Mouse (Mus musculus) frontal cortex, adult (tissue): ENCODE measurements around the gene Prkcd.

Experiments used
- ATAC-seq: cut with Nextera tagmentation; 2 replicates; pipeline ENCODE4 v1.9.2; 2017; ENCODE audit warnings: mild to moderate bottlenecking, moderate library complexity, mixed read lengths; ENCODE audit not compliant: low TSS enrichment

Gene Prkcd

DNA sequence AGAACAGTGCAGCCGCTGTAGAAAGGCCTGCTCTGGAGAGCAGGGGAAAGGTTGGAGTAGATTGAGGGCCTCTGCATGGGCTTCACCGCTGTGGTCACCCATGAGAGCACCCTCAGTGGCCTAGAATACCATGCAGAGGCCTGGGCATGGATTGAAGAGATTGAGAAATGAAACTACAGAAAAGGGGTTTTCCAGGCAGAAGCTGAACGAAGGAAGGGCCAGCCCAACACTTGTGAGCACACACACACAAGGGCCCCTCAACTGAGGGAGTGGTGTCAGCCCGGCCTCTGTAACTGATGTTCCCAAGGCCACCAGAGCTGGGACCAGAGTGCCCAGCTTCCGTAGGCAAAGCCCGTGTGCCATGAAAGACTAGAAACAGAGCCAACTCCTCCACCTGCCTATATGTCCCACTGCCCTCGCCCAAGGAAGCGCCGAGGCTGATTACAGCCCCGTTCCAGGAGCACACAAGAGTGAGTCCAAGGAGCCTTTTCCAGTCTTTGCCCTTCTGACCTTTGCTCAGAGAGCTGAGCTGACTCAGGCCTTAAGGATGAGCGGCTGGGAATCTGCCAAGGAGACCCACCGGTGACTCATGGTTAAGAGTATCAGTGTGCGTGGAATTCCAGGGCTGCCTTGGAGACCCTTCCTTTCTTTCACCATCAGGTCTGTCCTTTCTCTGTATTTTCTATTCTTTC is 9.4 kb upstream of the Prkcd start:
- no peak for ATAC-seq

GRCm38 (mm10) chr14:30634418-30634817 is 8.4 kb upstream of the Prkcd start:
- no peak for ATAC-seq

GRCm38 (mm10) chr14:30633708-30634107 is 7.7 kb upstream of the Prkcd start:
- ATAC-seq, result 0 out of 2 replicates have a peak, but pooled peaks have one; percentile 20

DNA sequence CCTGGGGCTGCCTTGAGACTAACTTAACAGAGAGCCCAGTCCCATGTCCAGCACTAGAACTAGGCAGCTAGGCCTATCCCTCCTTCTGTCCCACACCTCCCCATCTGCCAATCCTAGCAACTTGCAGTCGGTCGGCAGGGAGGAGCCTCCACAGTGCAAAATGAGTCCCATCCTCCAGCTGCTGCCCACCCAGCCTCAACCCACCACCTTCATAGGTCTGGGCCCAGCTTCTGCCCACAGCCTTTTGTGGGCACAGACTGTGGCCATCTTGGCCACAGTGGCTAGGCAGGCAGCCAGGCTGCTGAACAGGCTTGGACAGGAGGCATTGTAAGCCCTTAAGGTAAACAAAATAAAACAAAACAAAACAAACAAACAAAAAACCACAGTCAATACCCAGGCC is 5.8 kb upstream of the Prkcd start:
- no peak for ATAC-seq

- peak; percentile 65 for ATAC-seq
These were observed 5.0 kb upstream of the Prkcd start for GRCm38 (mm10) chr14:30630811-30631576.

GRCm38 (mm10) chr14:30629839-30630238 is 3.8 kb upstream of the Prkcd start:
- ATAC-seq, result no peak

DNA sequence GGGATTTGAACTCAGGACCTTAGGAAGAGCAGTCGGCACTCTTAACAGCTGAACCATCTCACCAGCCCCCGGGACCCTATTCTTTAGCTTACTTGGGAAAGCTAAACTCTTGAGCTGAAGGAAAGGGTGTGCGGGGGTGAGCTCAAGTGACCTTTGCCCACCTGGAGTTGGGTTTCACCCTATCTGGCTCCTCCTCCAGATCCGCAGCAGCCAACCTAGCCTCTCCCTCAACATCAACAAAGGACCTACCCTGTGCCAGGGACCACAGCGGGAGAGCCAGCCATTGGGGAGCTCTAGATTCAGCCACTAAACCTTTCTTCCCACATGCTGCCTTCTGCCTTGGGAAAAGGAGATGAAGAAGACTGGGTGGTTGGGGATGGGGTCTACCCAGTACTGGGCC is 2.2 kb upstream of the Prkcd start:
- ATAC-seq, result no peak

GRCm38 (mm10) chr14:30626756-30627742 is 1.0 kb upstream of the Prkcd start:
- no peak for ATAC-seq

DNA sequence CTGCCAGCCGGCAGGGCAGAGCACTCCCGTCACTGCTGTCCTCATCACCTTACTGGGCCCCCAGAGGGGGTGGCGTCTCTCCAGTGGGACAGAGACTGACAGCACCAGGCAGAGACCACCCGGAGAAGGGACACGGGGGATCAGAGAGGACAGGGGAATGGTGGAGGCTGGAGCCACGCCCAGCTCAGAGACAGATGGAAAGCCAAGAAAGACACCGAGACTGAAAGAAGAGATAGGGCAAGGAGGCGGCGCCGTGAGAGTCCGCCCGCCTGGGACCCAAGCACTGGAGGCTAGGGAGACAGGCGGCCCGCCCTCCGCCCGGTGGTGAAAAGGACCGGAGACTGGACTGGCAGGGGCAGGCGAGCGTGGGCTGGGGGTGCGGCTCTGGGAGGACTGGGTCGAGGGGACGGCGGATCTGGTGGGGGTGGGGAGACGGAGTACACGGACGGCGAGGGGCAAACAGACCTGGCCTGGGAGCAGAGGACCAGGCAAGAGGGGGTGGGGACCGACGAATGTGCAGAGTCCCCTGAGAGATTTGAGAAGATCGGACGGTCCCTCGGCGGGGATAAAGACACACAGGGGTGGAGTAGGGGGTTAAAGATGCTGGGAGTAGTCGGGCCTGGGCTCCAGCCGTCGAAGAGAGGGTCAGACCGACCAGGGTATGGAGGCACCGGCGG is 741 bp downstream of the Prkcd start:
- no peak; the same call in 1 of the 2 replicates for ATAC-seq

- ATAC-seq, result no peak
These were observed 1.7 kb downstream of the Prkcd start for GRCm38 (mm10) chr14:30624277-30624721.

DNA sequence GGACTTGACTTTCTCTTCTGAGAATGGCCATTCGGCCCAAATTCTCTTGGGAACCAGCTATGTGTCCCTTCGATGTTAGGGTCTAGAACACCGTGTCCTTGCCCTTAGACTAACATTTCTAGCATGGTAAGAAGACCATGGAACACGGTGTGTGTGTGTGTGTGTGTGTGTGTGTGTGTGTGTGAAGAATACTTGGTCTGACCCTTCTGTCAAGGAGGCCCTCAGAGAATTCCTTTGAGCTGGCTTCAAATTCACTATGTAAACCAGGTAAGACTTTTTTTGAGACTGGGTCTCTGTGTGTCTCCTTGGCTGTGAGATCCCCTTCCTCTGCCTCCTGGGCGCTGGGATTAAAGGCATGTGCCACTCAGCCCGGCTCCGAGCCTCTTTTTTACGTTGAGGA is 3.5 kb downstream of the Prkcd start:
- no peak for ATAC-seq

DNA sequence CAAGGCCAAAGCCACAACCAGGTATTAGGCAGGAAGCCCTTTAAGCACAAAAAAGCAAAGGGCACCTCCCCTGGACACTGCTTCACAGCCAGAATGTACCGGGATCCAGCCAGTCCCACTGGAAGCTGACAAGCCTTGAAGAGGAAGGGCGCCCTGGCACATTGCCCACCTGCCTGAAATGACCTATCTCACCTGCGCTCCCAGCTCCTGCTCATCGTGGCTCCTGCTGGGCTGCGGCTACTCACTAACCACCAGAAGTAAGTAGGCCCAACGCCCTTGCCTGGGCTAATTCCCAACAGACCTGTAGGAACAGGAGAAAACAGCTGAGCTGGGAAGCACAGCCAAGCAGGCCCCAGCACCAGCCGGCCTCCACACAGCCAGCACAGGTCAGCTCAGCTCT is 3.9 kb downstream of the Prkcd start:
- ATAC-seq, result no peak

- no peak for ATAC-seq
These were observed 5.9 kb downstream of the Prkcd start for GRCm38 (mm10) chr14:30619982-30620578.

GRCm38 (mm10) chr14:30618746-30619275 is 7.2 kb downstream of the Prkcd start:
- ATAC-seq, result no peak

DNA sequence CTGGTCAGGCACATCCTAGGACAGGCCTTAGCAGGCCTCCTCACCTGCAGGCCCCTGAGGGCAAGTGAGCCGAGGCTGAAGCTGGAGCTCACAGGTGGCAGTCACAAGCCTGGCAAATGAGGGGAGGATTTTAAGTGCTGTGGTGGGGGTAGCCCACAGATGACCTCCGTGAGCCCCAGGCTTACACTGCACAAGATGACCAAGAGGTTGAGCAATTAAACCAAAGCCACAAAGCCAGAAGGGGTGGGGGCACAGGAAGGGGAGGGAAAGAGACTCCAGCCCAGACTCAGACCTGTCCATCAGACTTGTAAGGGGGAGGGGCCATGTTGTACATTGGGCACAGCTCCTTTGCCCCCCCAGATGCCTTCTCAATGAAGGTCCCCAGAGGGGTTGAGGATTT is 9.3 kb downstream of the Prkcd start:
- ATAC-seq, result no peak

GRCm38 (mm10) chr14:30612962-30613715 is 12.9 kb downstream of the Prkcd start:
- ATAC-seq, result no peak

- ATAC-seq, result 0 out of 2 replicates have a peak, but pooled peaks have one; percentile 66
These were observed 13.5 kb downstream of the Prkcd start for GRCm38 (mm10) chr14:30612523-30612922.

DNA sequence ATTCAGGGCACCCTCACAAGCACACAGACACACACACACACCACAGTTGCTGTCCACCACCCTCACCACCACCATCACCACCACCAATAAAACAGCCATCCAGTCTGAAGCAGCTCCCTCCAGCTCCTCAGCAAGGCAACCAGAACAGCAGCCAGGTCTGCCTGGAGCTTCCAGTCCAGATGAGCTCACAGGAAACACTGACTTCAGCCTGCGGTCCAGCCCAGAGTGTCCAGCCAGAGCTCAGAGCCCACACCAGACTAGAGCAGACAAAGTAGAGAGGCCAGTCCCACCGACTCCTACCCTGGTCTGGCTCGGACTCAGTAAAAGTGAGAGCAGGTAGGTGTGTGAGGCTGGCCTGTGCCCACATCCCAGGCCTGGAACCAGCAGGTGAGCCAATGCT is 15.1 kb downstream of the Prkcd start:
- no peak for ATAC-seq

GRCm38 (mm10) chr14:30610304-30610703 is 15.7 kb downstream of the Prkcd start:
- no peak for ATAC-seq

- no peak for ATAC-seq
These were observed 16.5 kb downstream of the Prkcd start for GRCm38 (mm10) chr14:30609499-30609898.
